Mouse (Mus musculus): Measurements from ENCODE around the gene Pdpn.

Pdpn gene

GRCm38 (mm10) chr4:143300113-143300688 lies 837 bp upstream of the Pdpn start:
- ATAC-seq (ENCODE audit: insufficient number of reproducible peaks, low FRiP score, low TSS enrichment), result no peak

GRCm38 (mm10) chr4:143298431-143299315 lies 691 bp downstream of the Pdpn start:
- ATAC-seq (ENCODE audit: insufficient number of reproducible peaks, low FRiP score, low TSS enrichment), result no peak

DNA sequence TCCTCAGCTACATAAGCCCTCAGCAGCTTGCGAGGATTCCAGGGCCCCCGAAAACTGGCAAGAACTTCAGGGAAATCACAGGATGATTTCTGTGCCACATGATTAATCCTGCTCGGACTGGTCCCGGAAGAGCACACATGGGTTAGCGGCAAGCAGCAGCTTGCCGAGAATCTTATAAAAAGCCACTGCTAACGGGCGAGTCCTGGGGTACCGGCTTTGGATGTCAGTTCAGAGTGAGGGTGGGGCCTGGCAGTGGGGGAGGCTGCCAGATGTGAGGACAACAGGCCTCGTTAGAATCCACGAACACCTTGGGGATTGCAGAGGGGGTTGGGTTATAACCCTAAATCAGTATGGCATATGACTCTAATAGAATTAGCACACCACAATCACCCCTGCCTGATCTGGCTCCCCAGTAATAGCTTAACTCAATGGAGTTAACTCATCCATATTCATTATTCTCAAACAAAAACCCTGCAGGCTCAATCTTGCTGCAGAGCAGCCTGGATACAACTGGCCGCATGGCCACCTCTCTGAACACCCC lies 2.3 kb downstream of the Pdpn start:
- ATAC-seq (ENCODE audit: insufficient number of reproducible peaks, low FRiP score, low TSS enrichment), result no peak

GRCm38 (mm10) chr4:143296153-143296552 lies 3.2 kb downstream of the Pdpn start:
- ATAC-seq (ENCODE audit: insufficient number of reproducible peaks, low FRiP score, low TSS enrichment), result no peak

- ATAC-seq (ENCODE audit: insufficient number of reproducible peaks, low FRiP score, low TSS enrichment), result no peak
Measured at GRCm38 (mm10) chr4:143294324-143294723, 5.0 kb downstream of the Pdpn start.

- ATAC-seq (ENCODE audit: insufficient number of reproducible peaks, low FRiP score, low TSS enrichment), result no peak
Measured at GRCm38 (mm10) chr4:143288880-143289279, 10.5 kb downstream of the Pdpn start.

- ATAC-seq (ENCODE audit: insufficient number of reproducible peaks, low FRiP score, low TSS enrichment), result no peak
Measured at GRCm38 (mm10) chr4:143288473-143288872, 10.9 kb downstream of the Pdpn start.

DNA sequence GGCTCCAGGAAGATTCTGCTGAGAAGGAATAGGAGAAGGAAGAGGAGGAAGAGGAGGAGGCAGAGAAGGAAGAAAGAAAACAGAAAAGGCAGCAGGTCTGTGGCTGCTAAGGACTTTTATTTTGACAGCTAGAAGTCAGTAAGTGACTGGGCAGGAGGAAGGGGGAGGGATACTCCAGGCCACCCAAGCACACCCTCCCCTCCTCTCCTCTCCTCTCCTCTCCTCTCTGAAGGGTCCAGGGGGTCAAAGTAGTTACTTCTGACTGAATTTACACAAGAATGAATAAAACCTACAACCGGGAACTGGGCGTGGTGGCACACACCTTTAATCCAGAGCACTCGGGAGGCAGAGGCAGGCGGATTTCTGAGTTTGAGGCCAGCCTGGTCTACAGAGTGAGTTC lies 12.3 kb downstream of the Pdpn start:
- ATAC-seq (ENCODE audit: insufficient number of reproducible peaks, low FRiP score, low TSS enrichment), result no peak

GRCm38 (mm10) chr4:143280166-143280565 lies 19.2 kb downstream of the Pdpn start:
- no peak for ATAC-seq (ENCODE audit: insufficient number of reproducible peaks, low FRiP score, low TSS enrichment)

DNA sequence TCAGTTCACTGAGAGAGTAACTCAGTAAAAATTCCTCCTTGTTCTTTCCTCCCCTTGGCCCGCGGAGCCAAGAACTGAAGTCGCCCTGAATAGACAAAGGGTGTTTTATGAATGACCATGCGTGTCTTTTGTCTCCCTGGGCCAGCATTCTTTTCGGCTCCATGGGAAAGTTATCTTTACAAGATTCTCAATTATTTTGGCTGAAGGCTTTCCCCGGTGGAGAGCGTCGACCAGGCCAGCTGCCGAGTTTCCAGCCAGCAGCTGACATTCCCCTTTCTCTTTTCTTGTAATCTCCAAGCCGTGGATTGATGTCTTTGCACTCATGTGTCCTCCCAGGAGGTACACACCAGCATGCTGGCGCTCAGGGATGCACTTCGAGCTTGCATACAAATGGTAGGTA lies 19.7 kb downstream of the Pdpn start:
- no peak for ATAC-seq (ENCODE audit: insufficient number of reproducible peaks, low FRiP score, low TSS enrichment)

DNA sequence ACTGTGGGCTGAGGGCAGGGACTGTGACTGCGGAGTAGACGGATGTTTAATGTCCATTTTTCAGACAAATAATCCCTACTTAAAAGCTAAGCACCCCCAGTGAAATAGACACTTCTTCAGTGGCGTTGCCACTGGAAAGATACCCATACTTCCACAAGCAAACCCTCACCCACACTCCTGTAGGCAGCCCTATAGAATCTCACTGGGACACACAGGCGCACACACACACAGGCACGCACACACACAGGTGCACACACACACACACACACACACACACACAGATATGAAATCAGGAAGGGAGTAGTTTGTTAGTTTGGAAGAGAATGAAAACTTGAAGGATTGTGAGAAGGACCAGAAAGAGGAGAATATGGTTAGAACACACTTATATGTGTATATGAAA lies 20.3 kb downstream of the Pdpn start:
- no peak for ATAC-seq (ENCODE audit: insufficient number of reproducible peaks, low FRiP score, low TSS enrichment)

DNA sequence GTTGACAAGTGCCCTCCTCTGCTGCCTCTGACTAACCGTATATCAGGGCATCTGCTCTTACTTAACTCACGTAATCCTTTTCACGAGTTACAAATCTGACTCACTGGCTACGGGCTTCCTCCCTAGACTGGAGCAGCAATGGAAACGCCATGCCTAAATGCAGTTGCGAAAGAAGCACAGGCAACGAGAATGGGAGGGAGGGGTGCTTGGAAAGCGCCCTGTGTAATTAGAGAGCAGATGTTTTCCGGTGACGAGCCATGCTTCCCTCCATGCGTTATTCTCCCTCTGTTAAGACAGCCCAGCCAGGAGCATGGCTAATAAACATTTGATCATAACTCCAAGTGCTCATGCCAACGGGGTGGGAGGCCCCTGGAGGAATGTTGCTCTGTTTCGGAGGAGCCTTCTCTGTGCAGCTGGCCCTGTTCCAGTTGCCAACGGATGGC lies 20.9 kb downstream of the Pdpn start:
- no peak for ATAC-seq (ENCODE audit: insufficient number of reproducible peaks, low FRiP score, low TSS enrichment)

GRCm38 (mm10) chr4:143277319-143277718 lies 22.0 kb downstream of the Pdpn start:
- ATAC-seq (ENCODE audit: insufficient number of reproducible peaks, low FRiP score, low TSS enrichment), result no peak

GRCm38 (mm10) chr4:143271571-143271970 lies 27.8 kb downstream of the Pdpn start:
- no peak for ATAC-seq (ENCODE audit: insufficient number of reproducible peaks, low FRiP score, low TSS enrichment)

- no peak for ATAC-seq (ENCODE audit: insufficient number of reproducible peaks, low FRiP score, low TSS enrichment)
Measured at GRCm38 (mm10) chr4:143270903-143271302, 28.5 kb downstream of the Pdpn start.

GRCm38 (mm10) chr4:143262696-143263095 lies 36.7 kb downstream of the Pdpn start:
- ATAC-seq (ENCODE audit: insufficient number of reproducible peaks, low FRiP score, low TSS enrichment), result no peak

- ATAC-seq (ENCODE audit: insufficient number of reproducible peaks, low FRiP score, low TSS enrichment), result no peak
Measured at GRCm38 (mm10) chr4:143259718-143260349, 39.5 kb downstream of the Pdpn start.

GRCm38 (mm10) chr4:143258517-143258916 lies 40.8 kb downstream of the Pdpn start:
- no peak for ATAC-seq (ENCODE audit: insufficient number of reproducible peaks, low FRiP score, low TSS enrichment)

GRCm38 (mm10) chr4:143257971-143258370 lies 41.4 kb downstream of the Pdpn start:
- ATAC-seq (ENCODE audit: insufficient number of reproducible peaks, low FRiP score, low TSS enrichment), result no peak

GRCm38 (mm10) chr4:143255541-143255940 lies 43.8 kb downstream of the Pdpn start:
- ATAC-seq (ENCODE audit: insufficient number of reproducible peaks, low FRiP score, low TSS enrichment), result no peak

DNA sequence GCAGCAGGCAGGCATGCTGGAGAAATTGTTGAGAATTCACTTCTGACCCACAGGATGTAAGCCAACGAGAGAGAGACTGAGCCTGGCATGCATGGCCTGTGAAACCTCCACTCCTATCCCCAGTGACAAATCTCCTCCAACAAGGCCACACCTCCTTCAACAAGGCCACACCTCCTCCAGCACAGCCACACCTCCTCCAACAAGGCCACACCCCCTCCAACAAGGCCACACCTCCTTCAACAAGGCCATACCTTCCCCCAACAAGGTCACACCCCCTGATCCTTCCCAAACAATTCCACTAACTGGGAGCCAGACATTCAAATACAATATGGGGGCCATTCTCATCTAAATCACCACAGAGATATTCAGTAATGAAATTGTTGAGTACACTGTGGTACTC lies 46.0 kb downstream of the Pdpn start:
- ATAC-seq (ENCODE audit: insufficient number of reproducible peaks, low FRiP score, low TSS enrichment), result no peak

All from cerebellum, adult (tissue).